Mouse (Mus musculus) cerebral cortex, adult 2 months (tissue): Measurements from ENCODE around the gene Gm33815.

Experiments
- WGBS: fragments of 180-500 bp; shearing (Covaris S2); methylation state at CpG from one replicate; pipeline ENCODE4 v1.1.7; 2018; 5-methylcytosine and 5-hydroxymethylcytosine counted together

The Gm33815 gene

GRCm38 (mm10) chrY:69320832-69321231 is at the start of gene Gm33815:
TSS of gene Gm33815 (plus strand) at chrY:69321132.
- no CpG with 5 or more reads among the region's 1 CpGs for WGBS
